8 mouse cellular contexts compared by ENCODE assay signal in genomic region chr6:29240806-29241205, GRCm38 (mm10). TPM values are rescaled to one million over a fixed set of nuclear protein-coding genes. Genes with fewer than 3 reads are reported as not detected.
DNase-seq lines count a peak whose midpoint lies in the region; TF ChIP-seq lines count a peak whose summit lies in the region.

No protein-coding gene starts in this region.

- H3K4me1 ChIP-seq in MEL (ENCODE audit: control insufficient read depth in 1 of 2, insufficient read depth in 2 of 2, low read length in 2 of 2): no peaks in the 10 kb centered on the region
- no peaks in the 10 kb centered on the region for H3K4me1 ChIP-seq in olfactory bulb, adult 2 months (ENCODE audit: control insufficient read depth, insufficient read depth, low read length)

- peak; percentile 57 for TF ChIP-seq RAD21 in MEL (IDR thresholded peaks at IDR 0.05; ENCODE audit: low read depth, low read length)

- peaks cover 3 to 7% of the 10 kb centered on the region in 2 experiments; a peak in 2 of 4 replicates for H3K27me3 ChIP-seq in MEL (ENCODE audit: control insufficient read depth in 1 of 2, insufficient read depth in 2 of 2, low read length in 2 of 2)

- TF ChIP-seq EP300 in MEL (IDR thresholded peaks at IDR 0.05; ENCODE audit: low read depth in 1 of 2, low read length in 2 of 2): no peak

- no peak overlapping the region for H3K9ac ChIP-seq in MEL (ENCODE audit: control insufficient read depth, low read depth, low read length, poor library complexity, severe bottlenecking)

- no peak overlapping the region for H3K27ac ChIP-seq in MEL (ENCODE audit: control insufficient read depth, low read depth, low read length)
- H3K27ac ChIP-seq in olfactory bulb, adult 2 months (ENCODE audit: insufficient read depth, low read depth, low read length): no peak overlapping the region

- TF ChIP-seq CTCF in MEL (IDR thresholded peaks at IDR 0.05 in 2 of 3, conservative IDR thresholded peaks at IDR 0.05 in 1 of 3; ENCODE audit: control insufficient read depth in 1 of 3, insufficient read depth in 1 of 3, low read depth in 2 of 3, low read length in 3 of 3, poor library complexity in 1 of 3, severe bottlenecking in 1 of 3): peak; percentile 53 to 89 (median 81)
- 0 out of 2 replicates have a peak, but pooled peaks have one; percentile 19 for TF ChIP-seq CTCF in olfactory bulb, adult 2 months (IDR thresholded peaks at IDR 0.05; ENCODE audit: insufficient read depth, low read depth, low read length)

- no peak for TF ChIP-seq POLR2A in MEL (IDR thresholded peaks at IDR 0.05; ENCODE audit: control insufficient read depth in 1 of 2, insufficient read depth in 1 of 2, low read depth in 1 of 2, low read length in 2 of 2, poor library complexity in 1 of 2)
- no peak for TF ChIP-seq POLR2A in olfactory bulb, adult 2 months (IDR thresholded peaks at IDR 0.05; ENCODE audit: insufficient read depth, low read depth, low read length)

- no peaks in the 10 kb centered on the region for H3K9me3 ChIP-seq in MEL (replicated peaks; ENCODE audit: insufficient read depth, low read length)

- intact Hi-C loops in left cerebral cortex, postnatal 14 days (cut with DNase I): loop anchor here (2.0 kb wide), 1 partner anchor 38 kb away; the partner anchor contains the start of gene Fam71f2
- intact Hi-C loops in left cerebral cortex, postnatal 10 days (cut with DNase I): loop anchor here (2.0 kb wide), 1 partner anchor 38 kb away; the partner anchor contains the start of gene Fam71f2
- intact Hi-C loops in gastrocnemius, postnatal 14 days (cut with DNase I; ENCODE audit: low total_unique reads): loop anchor here (5.0 kb wide), 2 partner anchors 34 to 36 kb away; partner anchors contain the start of gene Fam71f2

- H3K79me2 ChIP-seq in MEL (ENCODE audit: control insufficient read depth, insufficient read depth, low read length, poor library complexity): no peaks in the 10 kb centered on the region

- DNase-seq in left cerebral cortex, postnatal 14 days (ENCODE audit: low spot score in 2 of 2): peak; percentile 30 to 43
- DNase-seq in left cerebral cortex, postnatal 10 days (ENCODE audit: extremely low spot score in 1 of 2, low spot score in 2 of 2): no peak
- peak; percentile 78 for DNase-seq in MEL (ENCODE audit: low read depth, low spot score)
- peak; percentile 44 for DNase-seq in c-Kit-positive CD71-positive TER-119-negative erythroid progenitor cells, embryonic 14.5 days (ENCODE audit: low read depth)
- DNase-seq in gastrocnemius, postnatal 14 days: peak; percentile 23
- DNase-seq in layer of hippocampus, postnatal 10 days (ENCODE audit: low spot score in 2 of 2): peak; percentile 24 to 44
- no peak for DNase-seq in Muller cell, postnatal 12 days (ENCODE audit: inconsistent ontology term)

- 31% methylated on average over 2 of the region's 2 CpGs for WGBS in olfactory bulb, adult 2 months

- no peak overlapping the region for H3K4me3 ChIP-seq in MEL (ENCODE audit: control insufficient read depth in 1 of 2, insufficient read depth in 1 of 2, low read depth in 2 of 2, low read length in 2 of 2)
- H3K4me3 ChIP-seq in olfactory bulb, adult 2 months (ENCODE audit: insufficient read depth, low read depth, low read length): no peak overlapping the region

- no peaks in the 10 kb centered on the region for H3K36me3 ChIP-seq in MEL (ENCODE audit: control insufficient read depth in 1 of 2, insufficient read depth in 2 of 2, low read length in 2 of 2)

TF ChIP-seq in MEL, 35 proteins besides CTCF, POLR2A, EP300 and RAD21:
- no peak for TF ChIP-seq ZKSCAN1 (IDR thresholded peaks at IDR 0.05; ENCODE audit: low read depth, low read length)
- TF ChIP-seq ELF1 (IDR thresholded peaks at IDR 0.05; ENCODE audit: low read depth, low read length): 0 out of 2 replicates have a peak, but pooled peaks have one; percentile 28
- no peak for TF ChIP-seq RCOR1 (IDR thresholded peaks at IDR 0.05; ENCODE audit: low read depth, low read length)
- TF ChIP-seq MAX (IDR thresholded peaks at IDR 0.05; ENCODE audit: low read length): 0 out of 2 replicates have a peak, but pooled peaks have one; percentile 16
- peak; percentile 71; the same call in 1 of the 2 replicates for TF ChIP-seq MAZ (IDR thresholded peaks at IDR 0.05; ENCODE audit: low read depth, low read length)
- TF ChIP-seq POLR2AphosphoS5 (IDR thresholded peaks at IDR 0.05; ENCODE audit: borderline replicate concordance, low read depth, low read length): no peak
- TF ChIP-seq JUND (IDR thresholded peaks at IDR 0.05; ENCODE audit: low read depth, low read length): no peak
- no peak for TF ChIP-seq ZMIZ1 (IDR thresholded peaks at IDR 0.05; ENCODE audit: low read depth, low read length)
- no peak for TF ChIP-seq MXI1 (IDR thresholded peaks at IDR 0.05; ENCODE audit: low read depth, low read length)
- TF ChIP-seq MYC (IDR thresholded peaks at IDR 0.05; ENCODE audit: low read depth, low read length): 0 out of 2 replicates have a peak, but pooled peaks have one; percentile 24
- no peak for TF ChIP-seq USF1 (IDR thresholded peaks at IDR 0.05; ENCODE audit: low read depth, low read length)
- TF ChIP-seq SMC3 (IDR thresholded peaks at IDR 0.05; ENCODE audit: low read depth, low read length): peak; percentile 71
- TF ChIP-seq MEF2A (IDR thresholded peaks at IDR 0.05; ENCODE audit: extremely low read depth, insufficient replicate concordance, low read depth, low read length, poor library complexity, severe bottlenecking): no peak
- TF ChIP-seq SIN3A (IDR thresholded peaks at IDR 0.05; ENCODE audit: low read length): no peak
- no peak for TF ChIP-seq MAFK (IDR thresholded peaks at IDR 0.05; ENCODE audit: borderline replicate concordance, low read depth, low read length)
- no peak for TF ChIP-seq CHD2 (IDR thresholded peaks at IDR 0.05; ENCODE audit: low read length)
- no peak for TF ChIP-seq POLR2AphosphoS2 (IDR thresholded peaks at IDR 0.05; ENCODE audit: low read length)
- no peak for TF ChIP-seq UBTF (IDR thresholded peaks at IDR 0.05; ENCODE audit: borderline replicate concordance, insufficient read depth, low read depth, low read length)
- TF ChIP-seq ZC3H11A (IDR thresholded peaks at IDR 0.05; ENCODE audit: low read depth, low read length): peak; percentile 44; the same call in 1 of the 2 replicates
- no peak for TF ChIP-seq NELFE (IDR thresholded peaks at IDR 0.05; ENCODE audit: low read depth, low read length)
TF ChIP-seq in MEL: peak in this region for 6.

RNA-seq across cellular contexts. Expression of gene Impdh1, which starts 24.6 kb away (rescaled TPM):
- total RNA-seq in left cerebral cortex, postnatal 14 days (2021): 10 to 100 TPM; 86.5 to 99.2 TPM
- total RNA-seq in left cerebral cortex, postnatal 10 days (2021): 100 to 1,000 TPM; 111 to 112 TPM
- 15.3 and 17.2 TPM in 2 replicates for total RNA-seq in MEL (2012; rRNA removed)
- 10 to 100 TPM in 1 of 2 experiments, not detected in 1; 55.1 TPM for polyA plus RNA-seq in MEL (2012; ENCODE audit: insufficient read depth in 1 of 2, insufficient read length in 2 of 2, low read depth in 1 of 2, low replicate concordance in 2 of 2, missing spikeins in 1 of 2)
- 10 to 100 TPM; 20.2 to 23.8 TPM for total RNA-seq in gastrocnemius, postnatal 14 days (2021)
- 10 to 100 TPM; 84.5 to 87.2 TPM for total RNA-seq in layer of hippocampus, postnatal 10 days (2021)
- polyA plus RNA-seq in olfactory bulb, adult 2 months (2012; ENCODE audit: insufficient read depth, insufficient read length, low replicate concordance, missing spikeins): not detected in 2 replicates

RNA-seq across cellular contexts. Expression of gene Hilpda, which starts 31.5 kb away (rescaled TPM):
- total RNA-seq in left cerebral cortex, postnatal 14 days (2021): 1 to 10 TPM; 5.7 to 6.5 TPM
- total RNA-seq in left cerebral cortex, postnatal 10 days (2021): 1 to 10 TPM; 6.1 to 6.2 TPM
- total RNA-seq in MEL (2012; rRNA removed): 15.6 and 18.1 TPM in 2 replicates
- polyA plus RNA-seq in MEL (2012; ENCODE audit: insufficient read depth in 1 of 2, insufficient read length in 2 of 2, low read depth in 1 of 2, low replicate concordance in 2 of 2, missing spikeins in 1 of 2): 10 to 100 TPM in 1 of 2 experiments, not detected in 1; 17.0 TPM
- total RNA-seq in gastrocnemius, postnatal 14 days (2021): 1 to 10 TPM; 5.3 to 5.4 TPM
- 1 to 10 TPM; 7.3 to 7.6 TPM for total RNA-seq in layer of hippocampus, postnatal 10 days (2021)
- polyA plus RNA-seq in olfactory bulb, adult 2 months (2012; ENCODE audit: insufficient read depth, insufficient read length, low replicate concordance, missing spikeins): not detected in 2 replicates

RNA-seq across cellular contexts. Expression of gene Fam71f2, which starts 38.6 kb away (rescaled TPM):
- total RNA-seq in left cerebral cortex, postnatal 14 days (2021): under 1 TPM in 1 of 2 experiments, not detected in 1; 0.44 TPM
- total RNA-seq in left cerebral cortex, postnatal 10 days (2021): under 1 TPM in 1 of 2 experiments, not detected in 1; 0.43 TPM
- 0.23 TPM in 1 of 2 replicates, not detected in the other for total RNA-seq in MEL (2012; rRNA removed)
- under 1 TPM in 1 of 2 experiments, not detected in 1; 0.84 TPM for polyA plus RNA-seq in MEL (2012; ENCODE audit: insufficient read depth in 1 of 2, insufficient read length in 2 of 2, low read depth in 1 of 2, low replicate concordance in 2 of 2, missing spikeins in 1 of 2)
- total RNA-seq in gastrocnemius, postnatal 14 days (2021): under 1 TPM; 0.20 to 0.21 TPM
- total RNA-seq in layer of hippocampus, postnatal 10 days (2021): not detected
- polyA plus RNA-seq in olfactory bulb, adult 2 months (2012; ENCODE audit: insufficient read depth, insufficient read length, low replicate concordance, missing spikeins): not detected in 2 replicates

Comparison
In these comparisons a context has a peak if more than half of its experiments do, and no peak if none do; other contexts are left out.
1. DNase-seq: peak in left cerebral cortex, postnatal 14 days (2 of 2), MEL (single experiment), c-Kit-positive CD71-positive TER-119-negative erythroid progenitor cells, embryonic 14.5 days (single experiment), gastrocnemius, postnatal 14 days (single experiment) and layer of hippocampus, postnatal 10 days (2 of 2); none in left cerebral cortex, postnatal 10 days (0 of 2) and Muller cell, postnatal 12 days (single experiment).